Comparison of ENCODE assay signal across 8 mouse cellular contexts in genomic region chr11:47378843-47379629, GRCm38 (mm10).
DNase-seq lines count a peak whose midpoint lies in the region; ATAC-seq and TF ChIP-seq lines count a peak whose summit lies in the region.

No protein-coding gene starts in this region.

- H3K9me3 ChIP-seq in ES-E14 (ENCODE audit: control insufficient read depth, insufficient read depth, low read depth, low read length), result no peaks in the 10 kb centered on the region
- no peaks in the 10 kb centered on the region for H3K9me3 ChIP-seq in hindbrain, embryonic 16.5 days (ENCODE audit: control insufficient read depth, low read length)

- H3K4me1 ChIP-seq in ES-E14 (ENCODE audit: control insufficient read depth in 2 of 2, insufficient read depth in 2 of 2, low read length in 2 of 2, poor library complexity in 1 of 2), result peaks cover 3 to 4% of the 10 kb centered on the region in 2 experiments; a peak in 2 of 4 replicates
- H3K4me1 ChIP-seq in hindbrain, embryonic 16.5 days (ENCODE audit: control insufficient read depth, insufficient read depth, low read depth, low read length), result peaks cover 4% of the 10 kb centered on the region; the same call in 1 of the 2 replicates
- no peaks in the 10 kb centered on the region for H3K4me1 ChIP-seq in small intestine, adult 2 months (ENCODE audit: control insufficient read depth, insufficient read depth, insufficient read length, low read length)

- in situ Hi-C loops in ES-E14 (cut with MboI; ENCODE audit: low sequenced_read_pairs in 2 of 2, unreplicated experiment in 2 of 2), result no loop called here

- no peaks in the 10 kb centered on the region for H3K36me3 ChIP-seq in ES-E14 (ENCODE audit: control insufficient read depth, insufficient read depth, low read length, poor library complexity, severe bottlenecking)
- H3K36me3 ChIP-seq in hindbrain, embryonic 16.5 days (ENCODE audit: control insufficient read depth, insufficient read depth, low read length), result no peaks in the 10 kb centered on the region
- H3K36me3 ChIP-seq in small intestine, adult 2 months (ENCODE audit: control insufficient read depth, insufficient read depth, low read length), result no peaks in the 10 kb centered on the region

- no peak overlapping the region for H3K27ac ChIP-seq in ES-E14 (ENCODE audit: insufficient read depth, low read depth, low read length, poor library complexity, severe bottlenecking)
- no peak overlapping the region for H3K27ac ChIP-seq in hindbrain, embryonic 16.5 days (ENCODE audit: low read depth, low read length)
- peak overlapping the region; percentile 50 for H3K27ac ChIP-seq in small intestine, adult 2 months (ENCODE audit: insufficient read depth, low read depth, low read length)

- 12% methylated on average over 25 of the region's 25 CpGs for whole genome bisulfite sequencing in hindbrain, embryonic 16.5 days
- 11% methylated on average over 25 of the region's 25 CpGs for whole genome bisulfite sequencing in small intestine, adult 2 months

- intact Hi-C loops in left cerebral cortex, postnatal 10 days (cut with DNase I), result no loop called here

- peak overlapping the region; percentile 66 for H3K4me2 ChIP-seq in hindbrain, embryonic 16.5 days (ENCODE audit: low read length)

- peak overlapping the region; percentile 23 to 27; a peak in 3 of 4 replicates for H3K4me3 ChIP-seq in ES-E14 (ENCODE audit: insufficient read depth in 1 of 2, low read depth in 1 of 2, low read length in 2 of 2, poor library complexity in 1 of 2, severe bottlenecking in 1 of 2)
- H3K4me3 ChIP-seq in hindbrain, embryonic 16.5 days (ENCODE audit: low read length), result peak overlapping the region; percentile 36
- peak overlapping the region; percentile 60 for H3K4me3 ChIP-seq in small intestine, adult 2 months (ENCODE audit: low read depth, low read length)

- H3K9ac ChIP-seq in ES-E14 (ENCODE audit: insufficient read depth, low read depth, low read length, poor library complexity, severe bottlenecking), result peak overlapping the region; percentile 10; the same call in 1 of the 2 replicates
- H3K9ac ChIP-seq in hindbrain, embryonic 16.5 days (ENCODE audit: low read depth, low read length), result peak overlapping the region; percentile 58

- peak; percentile 31 for DNase-seq in ES-E14 (ENCODE audit: low read depth, low spot score)
- peak; percentile 1 to 2 for DNase-seq in cerebellum, postnatal 36 days
- DNase-seq in gastrocnemius, adult 8-10 months (ENCODE audit: low spot score in 2 of 2), result peak; percentile 56 to 66
- peak; percentile 7 to 45 for DNase-seq in left cerebral cortex, postnatal 10 days (ENCODE audit: extremely low spot score in 1 of 2, low spot score in 2 of 2)
- peak; percentile 62 to 75 for DNase-seq in lung, postnatal 4 days
- no peak for DNase-seq in spleen, postnatal 14 days (ENCODE audit: low spot score in 2 of 2)

- TF ChIP-seq CTCF in small intestine, adult 2 months (IDR thresholded peaks at IDR 0.05; ENCODE audit: extremely low read depth, insufficient read length, insufficient replicate concordance, low read depth, low read length), result no peak

- TF ChIP-seq POLR2A in small intestine, adult 2 months (IDR thresholded peaks at IDR 0.05; ENCODE audit: low read depth, low read length), result no peak

- ATAC-seq in hindbrain, embryonic 16.5 days, result peak; percentile 88

- no peaks in the 10 kb centered on the region for H3K27me3 ChIP-seq in hindbrain, embryonic 16.5 days (replicated peaks; ENCODE audit: control insufficient read depth, insufficient read depth, low read length)
- no peaks in the 10 kb centered on the region for H3K27me3 ChIP-seq in small intestine, adult 2 months (ENCODE audit: control insufficient read depth, insufficient read depth, low read length)

TF ChIP-seq in ES-E14, 5 proteins besides CTCF, POLR2A, EP300 and RAD21:
- TF ChIP-seq ZC3H11A (IDR thresholded peaks at IDR 0.05; ENCODE audit: borderline replicate concordance, low read depth, low read length) (no peak), MAFK (IDR thresholded peaks at IDR 0.05; ENCODE audit: insufficient read depth, low read depth, low read length) (no peak), HCFC1 (IDR thresholded peaks at IDR 0.05; ENCODE audit: borderline replicate concordance, insufficient read depth, low read length) (no peak), ZNF384 (IDR thresholded peaks at IDR 0.05; ENCODE audit: low read depth, low read length) (no peak), CHD2 (IDR thresholded peaks at IDR 0.05; ENCODE audit: low read depth, low read length) (no peak)

Comparison
In these comparisons a context has a peak if more than half of its experiments do, and no peak if none do; other contexts are left out.
1. DNase-seq: peak in ES-E14 (single experiment), cerebellum, postnatal 36 days (2 of 2), gastrocnemius, adult 8-10 months (2 of 2), left cerebral cortex, postnatal 10 days (2 of 2) and lung, postnatal 4 days (2 of 2); none in spleen, postnatal 14 days (0 of 2).
2. Peak in every context shown above with its lines, with median percentiles within 50 percentile points of each other: H3K4me3 ChIP-seq.